ENCODE assay signal across 22 mouse cellular contexts in genomic region chr3:127265732-127266131, GRCm38 (mm10).
A peak's percentile ranks its signal among the peaks of the same experiment; 100 is the strongest.
DNase-seq lines count a peak whose midpoint lies in the region; ATAC-seq lines count a peak whose summit lies in the region.
"Had no signal": no experiment of that assay in that cellular context is flagged by ENCODE, and none has a peak within 500 bp of the region (broad histone marks: within the 10 kb centered on the region; RNA-seq: fewer than 3 reads in every experiment).

No protein-coding gene starts in this region.

- H3K9me3 ChIP-seq in forebrain, embryonic 15.5 days, result no peaks in the 10 kb centered on the region
- no peaks in the 10 kb centered on the region for H3K9me3 ChIP-seq in forebrain, embryonic 12.5 days
- no peaks in the 10 kb centered on the region for H3K9me3 ChIP-seq in midbrain, embryonic 14.5 days (ENCODE audit: control insufficient read depth, low read length)
- H3K9me3 ChIP-seq in midbrain, embryonic 10.5 days (replicated peaks), result no peaks in the 10 kb centered on the region
- H3K9me3 ChIP-seq: embryonic facial prominence, embryonic 10.5 days; heart, embryonic 13.5 days; limb, embryonic 10.5 days; neural tube, embryonic 13.5 days had no signal

- 56% methylated on average over 5 of the region's 5 CpGs for WGBS in forebrain, embryonic 15.5 days
- WGBS in forebrain, embryonic 12.5 days, result 75% methylated on average over 5 of the region's 5 CpGs
- 42% methylated on average over 5 of the region's 5 CpGs for WGBS in midbrain, embryonic 14.5 days
- 85% methylated on average over 5 of the region's 5 CpGs for WGBS in midbrain, embryonic 10.5 days

- no peak overlapping the region for H3K4me2 ChIP-seq in forebrain, embryonic 15.5 days (replicated peaks)
- no peak overlapping the region for H3K4me2 ChIP-seq in forebrain, embryonic 12.5 days
- H3K4me2 ChIP-seq in midbrain, embryonic 14.5 days (ENCODE audit: low read length), result no peak overlapping the region
- H3K4me2 ChIP-seq: heart, embryonic 13.5 days; liver, embryonic 11.5 days; neural tube, embryonic 13.5 days had no signal

- peak; percentile 51 for DNase-seq in layer of hippocampus, adult 9-11 months
- DNase-seq in layer of hippocampus, postnatal 10 days (ENCODE audit: low spot score in 2 of 2), result no peak
- peak; percentile 69 for DNase-seq in midbrain, embryonic 14.5 days
- no peak for DNase-seq in midbrain, embryonic 10.5 days (ENCODE audit: low spot score)
- no peak for DNase-seq in thymus, postnatal 14 days
- DNase-seq: adrenal gland, adult 2 months; cerebellum, adult 11 months; cerebellum, postnatal 36 days; heart, postnatal 36 days; kidney, adult 9 months; kidney, postnatal 4 days; lung, adult 2 months; right cerebral cortex, postnatal 25 days; thymus, postnatal 25 days had no signal

- no peak overlapping the region for H3K4me3 ChIP-seq in forebrain, embryonic 15.5 days
- no peak overlapping the region for H3K4me3 ChIP-seq in forebrain, embryonic 12.5 days (replicated peaks)
- no peak overlapping the region for H3K4me3 ChIP-seq in midbrain, embryonic 14.5 days (replicated peaks; ENCODE audit: low read depth, low read length)
- no peak overlapping the region for H3K4me3 ChIP-seq in midbrain, embryonic 10.5 days
- H3K4me3 ChIP-seq: embryonic facial prominence, embryonic 10.5 days; heart, embryonic 13.5 days; limb, embryonic 10.5 days; neural tube, embryonic 13.5 days had no signal

- ATAC-seq in forebrain, embryonic 15.5 days (replicated peaks), result peak; percentile 57
- ATAC-seq in forebrain, embryonic 12.5 days (ENCODE audit: low FRiP score), result no peak
- ATAC-seq in midbrain, embryonic 14.5 days (ENCODE audit: low FRiP score, low TSS enrichment), result no peak

- H3K27ac ChIP-seq in forebrain, embryonic 15.5 days (replicated peaks), result 0 out of 2 replicates have a peak overlapping the region, but pooled peaks have one; percentile 24
- H3K27ac ChIP-seq in forebrain, embryonic 12.5 days, result no peak overlapping the region
- no peak overlapping the region for H3K27ac ChIP-seq in midbrain, embryonic 14.5 days (replicated peaks; ENCODE audit: low read depth, low read length)
- H3K27ac ChIP-seq in midbrain, embryonic 10.5 days (replicated peaks), result no peak overlapping the region
- H3K27ac ChIP-seq: embryonic facial prominence, embryonic 10.5 days; heart, embryonic 13.5 days; limb, embryonic 10.5 days; neural tube, embryonic 13.5 days; stomach, postnatal 0 days had no signal

- H3K36me3 ChIP-seq in forebrain, embryonic 15.5 days, result no peaks in the 10 kb centered on the region
- H3K36me3 ChIP-seq in forebrain, embryonic 12.5 days (replicated peaks), result no peaks in the 10 kb centered on the region
- no peaks in the 10 kb centered on the region for H3K36me3 ChIP-seq in midbrain, embryonic 14.5 days (ENCODE audit: control insufficient read depth, insufficient read depth, low read length)
- no peaks in the 10 kb centered on the region for H3K36me3 ChIP-seq in midbrain, embryonic 10.5 days
- H3K36me3 ChIP-seq: embryonic facial prominence, embryonic 10.5 days; heart, embryonic 13.5 days; limb, embryonic 10.5 days; neural tube, embryonic 13.5 days had no signal

- H3K27me3 ChIP-seq in forebrain, embryonic 15.5 days, result no peaks in the 10 kb centered on the region
- H3K27me3 ChIP-seq in forebrain, embryonic 12.5 days, result no peaks in the 10 kb centered on the region
- no peaks in the 10 kb centered on the region for H3K27me3 ChIP-seq in midbrain, embryonic 14.5 days (ENCODE audit: control insufficient read depth, insufficient read depth, low read length)
- no peaks in the 10 kb centered on the region for H3K27me3 ChIP-seq in midbrain, embryonic 10.5 days (ENCODE audit: low read depth, poor library complexity, severe bottlenecking)
- H3K27me3 ChIP-seq: heart, embryonic 13.5 days; neural tube, embryonic 13.5 days had no signal

- H3K4me1 ChIP-seq in forebrain, embryonic 15.5 days, result peaks cover 24% of the 10 kb centered on the region
- H3K4me1 ChIP-seq in forebrain, embryonic 12.5 days, result peaks cover 36% of the 10 kb centered on the region
- H3K4me1 ChIP-seq in midbrain, embryonic 14.5 days (ENCODE audit: control insufficient read depth, insufficient read depth, low read length), result peaks cover 28% of the 10 kb centered on the region
- peaks cover 55% of the 10 kb centered on the region for H3K4me1 ChIP-seq in midbrain, embryonic 10.5 days
- H3K4me1 ChIP-seq: limb, embryonic 10.5 days had no signal

- H3K9ac ChIP-seq in forebrain, embryonic 15.5 days (replicated peaks), result no peak overlapping the region
- H3K9ac ChIP-seq in forebrain, embryonic 12.5 days, result no peak overlapping the region
- no peak overlapping the region for H3K9ac ChIP-seq in midbrain, embryonic 14.5 days (replicated peaks; ENCODE audit: low read length)
- H3K9ac ChIP-seq: heart, embryonic 13.5 days; neural tube, embryonic 13.5 days had no signal

Comparison
In these comparisons a context has a peak if more than half of its experiments do, and no peak if none do; other contexts are left out.
1. DNase-seq: peak in layer of hippocampus, adult 9-11 months (single experiment) and midbrain, embryonic 14.5 days (single experiment); none in layer of hippocampus, postnatal 10 days (0 of 2), midbrain, embryonic 10.5 days (single experiment) and thymus, postnatal 14 days (single experiment).